Mouse (Mus musculus) CH12.LX (cell line): ENCODE measurements around the gene Dpf1. TPM values are rescaled to one million over a fixed set of nuclear protein-coding genes. Genes with fewer than 3 reads are reported as not detected.

Experiments used
- DNase-seq: peaks from one replicate; pipeline ENCODE4 v3.0.0-alpha.2; 2013; ENCODE audit errors: extremely low read depth
- H3K27ac ChIP-seq: 2 replicates; pipeline ENCODE4 v1.5.1; 2012; ENCODE audit warnings: low read depth, mild to moderate bottlenecking, control low read depth, moderate library complexity; ENCODE audit not compliant: insufficient read depth
- H3K27me3 ChIP-seq: replicated peaks from 2 replicates; pipeline ENCODE3; 2012; ENCODE audit warnings: inconsistent platforms
- H3K36me3 ChIP-seq, 2 experiments: replicated peaks in 1 of 2; 2 replicates each; pipeline versions ENCODE3 to v1.6.1; 2012; ENCODE audit warnings: inconsistent platforms in 1 of 2, low read length in 1 of 2, mild to moderate bottlenecking in 1 of 2, mixed read lengths in 1 of 2, moderate library complexity in 1 of 2; ENCODE audit not compliant: control insufficient read depth in 1 of 2, insufficient read depth in 1 of 2
- H3K4me1 ChIP-seq, 2 experiments: 2 replicates each; pipeline ENCODE4 v1.6.1; 2012; ENCODE audit warnings: inconsistent platforms in 1 of 2, moderate library complexity in 1 of 2; ENCODE audit not compliant: insufficient read depth in 2 of 2, control insufficient read depth in 1 of 2
- H3K4me2 ChIP-seq: 2 replicates; pipeline ENCODE4 v1.6.1; 2012; ENCODE audit warnings: low read depth, mild to moderate bottlenecking, control low read depth; ENCODE audit not compliant: poor library complexity, insufficient read depth, severe bottlenecking
- H3K4me3 ChIP-seq, 3 experiments: fragments of 150-350 bp in 1 of 3; sonication (generic) in 1 of 3; replicated peaks in 1 of 3; 2 replicates each; pipeline versions ENCODE3 to v1.5.1; 2011 to 2012; ENCODE audit warnings: low read depth in 2 of 3, low read length in 2 of 3, mild to moderate bottlenecking in 2 of 3, moderate library complexity in 2 of 3, control low read depth in 1 of 3, improper control_type of control experiment in 1 of 3, inconsistent platforms in 1 of 3, mixed read lengths in 1 of 3; ENCODE audit not compliant: poor library complexity in 1 of 3
- H3K79me2 ChIP-seq: replicated peaks from 2 replicates; pipeline ENCODE4 v1.6.1; 2012; ENCODE audit warnings: mild to moderate bottlenecking, moderate library complexity; ENCODE audit not compliant: control insufficient read depth, poor library complexity, insufficient read depth, severe bottlenecking; ENCODE audit errors: extremely low read depth
- H3K9ac ChIP-seq: 2 replicates; pipeline ENCODE4 v1.6.1; 2012; ENCODE audit warnings: low read depth, mild to moderate bottlenecking, control low read depth, moderate library complexity; ENCODE audit not compliant: insufficient read depth
- H3K9me3 ChIP-seq: replicated peaks from 2 replicates; pipeline ENCODE3; 2012; ENCODE audit warnings: low read length, inconsistent platforms, mixed read lengths
- BHLHE40 ChIP-seq: IDR thresholded peaks from 2 replicates; pipeline ENCODE4 v1.6.1; 2011; ENCODE audit warnings: mild to moderate bottlenecking, low read depth, low read length, improper control_type of control experiment
- CHD1 ChIP-seq: IDR thresholded peaks from 2 replicates; pipeline ENCODE4 v1.6.1; 2012; ENCODE audit warnings: low read depth, low read length, improper control_type of control experiment, inconsistent platforms
- CHD2 ChIP-seq: IDR thresholded peaks from 2 replicates; pipeline ENCODE4 v1.6.1; 2011; ENCODE audit warnings: low read length, improper control_type of control experiment
- CTCF ChIP-seq, 2 experiments: IDR thresholded peaks in 1 of 2; conservative IDR thresholded peaks in 1 of 2; 2 replicates each; pipeline ENCODE4 v1.5.1; 2011 to 2012; ENCODE audit warnings: low read depth in 2 of 2, low read length in 2 of 2, improper control_type of control experiment in 1 of 2, inconsistent platforms in 1 of 2, mild to moderate bottlenecking in 1 of 2, moderate library complexity in 1 of 2
- E2F4 ChIP-seq: IDR thresholded peaks from 2 replicates; pipeline ENCODE4 v1.6.1; 2011; ENCODE audit warnings: low read depth, low read length, improper control_type of control experiment; ENCODE audit not compliant: insufficient replicate concordance
- ELF1 ChIP-seq: IDR thresholded peaks from 2 replicates; pipeline ENCODE4 v1.6.1; 2014; ENCODE audit warnings: low read depth, mild to moderate bottlenecking, inconsistent platforms, low read length, improper control_type of control experiment
- EP300 ChIP-seq: IDR thresholded peaks from 2 replicates; pipeline ENCODE4 v1.6.1; 2011; ENCODE audit warnings: low read length, improper control_type of control experiment
- GABPA ChIP-seq: IDR thresholded peaks from 2 replicates; pipeline ENCODE4 v1.6.1; 2012; ENCODE audit warnings: low read depth, low read length, improper control_type of control experiment, inconsistent platforms; ENCODE audit not compliant: insufficient replicate concordance
- HCFC1 ChIP-seq: IDR thresholded peaks from 2 replicates; pipeline ENCODE4 v1.6.1; 2012; ENCODE audit warnings: low read depth, mild to moderate bottlenecking, inconsistent platforms, low read length, improper control_type of control experiment
- KAT2A ChIP-seq: IDR thresholded peaks from 2 replicates; pipeline ENCODE4 v1.6.1; 2012; ENCODE audit warnings: low read length, improper control_type of control experiment, inconsistent platforms; ENCODE audit not compliant: insufficient replicate concordance
- MAX ChIP-seq: IDR thresholded peaks from 2 replicates; pipeline ENCODE4 v1.6.1; 2011; ENCODE audit warnings: low read length, improper control_type of control experiment
- MXI1 ChIP-seq: IDR thresholded peaks from 2 replicates; pipeline ENCODE4 v1.6.1; 2011; ENCODE audit warnings: mild to moderate bottlenecking, low read depth, low read length, improper control_type of control experiment
- MYC ChIP-seq: IDR thresholded peaks from 2 replicates; pipeline ENCODE4 v1.6.1; 2011; ENCODE audit warnings: low read depth, mild to moderate bottlenecking, improper control_type of control experiment, low read length
- NELFE ChIP-seq: IDR thresholded peaks from 2 replicates; pipeline ENCODE4 v1.6.1; 2011; ENCODE audit warnings: low read depth, low read length, improper control_type of control experiment
- NRF1 ChIP-seq: IDR thresholded peaks from 2 replicates; pipeline ENCODE4 v1.6.1; 2014; ENCODE audit warnings: low read depth, mild to moderate bottlenecking, inconsistent platforms, low read length, improper control_type of control experiment, moderate library complexity
- PAX5 ChIP-seq: IDR thresholded peaks from 2 replicates; pipeline ENCODE4 v1.6.1; 2012; ENCODE audit warnings: low read length, inconsistent platforms, mixed read lengths
- POLR2A ChIP-seq: IDR thresholded peaks from 2 replicates; pipeline ENCODE4 v1.6.1; 2011; ENCODE audit warnings: low read depth, mild to moderate bottlenecking, improper control_type of control experiment, low read length
- RAD21 ChIP-seq: IDR thresholded peaks from 2 replicates; pipeline ENCODE4 v1.6.1; 2011; ENCODE audit warnings: low read depth, mild to moderate bottlenecking, low read length, improper control_type of control experiment, moderate library complexity
- SIN3A ChIP-seq: IDR thresholded peaks from 2 replicates; pipeline ENCODE4 v1.6.1; 2012; ENCODE audit warnings: low read length, improper control_type of control experiment, inconsistent platforms
- TCF12 ChIP-seq: IDR thresholded peaks from 2 replicates; pipeline ENCODE4 v1.6.1; 2014; ENCODE audit warnings: low read depth, mild to moderate bottlenecking, inconsistent platforms, low read length, improper control_type of control experiment
- UBTF ChIP-seq: IDR thresholded peaks from 2 replicates; pipeline ENCODE4 v1.6.1; 2012; ENCODE audit warnings: low read depth, mild to moderate bottlenecking, inconsistent platforms, low read length, improper control_type of control experiment, moderate library complexity
- USF1 ChIP-seq: IDR thresholded peaks from 2 replicates; pipeline ENCODE4 v1.6.1; 2014; ENCODE audit warnings: low read depth, mild to moderate bottlenecking, inconsistent platforms, low read length, improper control_type of control experiment
- USF2 ChIP-seq: conservative IDR thresholded peaks from 2 replicates; pipeline ENCODE4 v1.6.1; 2011; ENCODE audit warnings: low read depth, low read length, improper control_type of control experiment
- ZMIZ1 ChIP-seq: IDR thresholded peaks from 2 replicates; pipeline ENCODE4 v1.6.1; 2012; ENCODE audit warnings: low read depth, mild to moderate bottlenecking, inconsistent platforms, low read length, improper control_type of control experiment
- dilution Hi-C: fragments of 300-500 bp; cut with MboI; formaldehyde crosslinking; loops from 2 replicates; pipeline ENCODE4 v1.14.3; 2020; ENCODE audit warnings: low sequenced_read_pairs; ENCODE audit not compliant: extremely low pct_unique_long_range_greater_than_20kb, extremely low pct_ligation_motif_present
- in situ Hi-C: fragments of 300-500 bp; cut with MboI; formaldehyde crosslinking; loops from 3 replicates; pipeline ENCODE4 v1.14.3; 2019; ENCODE audit warnings: low sequenced_read_pairs, low pct_ligation_motif_present, low pct_unique_long_range_greater_than_20kb, mixed read lengths
- polyA plus RNA-seq: library from polyadenylated mRNA; unstranded; fragments of >175 nt; gene quantifications from 2 replicates; pipeline ENCODE4 v1.2.1, GENCODE M21; 2012; ENCODE audit warnings: low read depth; ENCODE audit not compliant: insufficient read length
- total RNA-seq, 2 experiments: library from RNA; depleted of rRNA; stranded (reverse); fragments of 300-350 nt in 1 of 2; fragments of >200 nt in 1 of 2; gene quantifications; 2 replicates each; pipeline ENCODE4 v1.2.3; 2012 to 2014

Dpf1 gene
- total and polyA plus RNA-seq, 3 experiments: 0.38 to 3.0 (median 0.97) TPM

GRCm38 (mm10) chr7:29306108-29306507 is 2.4 kb downstream of the Dpf1 start:
- dilution Hi-C loops (no loop called here), in situ Hi-C loops (no loop called here)
- H3K9me3 ChIP-seq: peaks cover 6% of the 10 kb centered on the region
- peaks cover 0 to 29% of the 10 kb centered on the region in 2 experiments; a peak in 3 of 4 replicates for H3K4me1 ChIP-seq
- no peaks in the 10 kb centered on the region for H3K36me3 ChIP-seq
- no peak overlapping the region for H3K4me3 ChIP-seq
- DNase-seq: no peak
- no peak overlapping the region for H3K9ac ChIP-seq
- TF ChIP-seq SIN3A (no peak), PAX5 (no peak), MYC (no peak), NELFE (no peak), USF1 (no peak), TCF12 (no peak), HCFC1 (no peak)
- no peak overlapping the region for H3K4me2 ChIP-seq
- H3K27me3 ChIP-seq: peaks cover 84% of the 10 kb centered on the region
- H3K27ac ChIP-seq: no peak overlapping the region
- H3K79me2 ChIP-seq: no peaks in the 10 kb centered on the region

DNA sequence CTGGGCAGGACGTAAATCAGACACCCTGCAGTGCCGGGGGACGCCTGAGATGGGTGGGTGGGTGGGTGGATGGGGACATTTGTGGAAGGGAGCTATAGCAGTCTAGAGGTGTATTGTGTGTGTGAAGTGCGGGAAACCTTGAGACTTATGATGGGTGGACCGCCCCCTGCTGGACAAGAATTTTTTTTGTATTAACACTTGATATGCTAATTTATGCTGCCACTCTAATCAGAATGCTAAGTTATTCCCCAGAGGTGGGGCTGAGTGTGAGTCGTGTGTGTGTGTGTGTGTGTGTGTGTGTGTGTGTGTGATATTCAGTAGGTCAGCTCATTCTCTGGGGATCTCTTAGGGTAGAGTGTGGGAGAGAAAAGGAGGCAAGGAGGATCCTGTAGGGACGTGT is 2.9 kb downstream of the Dpf1 start:
- Histone ChIP-seq H3K79me2 (no peaks in the 10 kb centered on the region), H3K36me3 (no peaks in the 10 kb centered on the region), H3K27ac (no peak overlapping the region), H3K4me3 (no peak overlapping the region), H3K4me2 (no peak overlapping the region), H3K9me3 (peaks cover 6% of the 10 kb centered on the region), H3K9ac (no peak overlapping the region), H3K27me3 (peaks cover 88% of the 10 kb centered on the region), H3K4me1 (peaks cover 0 to 27% of the 10 kb centered on the region in 2 experiments; a peak in 3 of 4 replicates)
- in situ Hi-C loops (no loop called here), dilution Hi-C loops (no loop called here)
- peak; percentile 66 for DNase-seq
- no peak for TF ChIP-seq E2F4
- no peak for TF ChIP-seq CHD1
- peak; percentile 22 to 58; a peak in 3 of 4 replicates for TF ChIP-seq CTCF (conservative IDR thresholded peaks at IDR 0.05 in 1 of 2, IDR thresholded peaks at IDR 0.05 in 1 of 2; ENCODE audit: low read depth in 2 of 2, low read length in 2 of 2)

DNA sequence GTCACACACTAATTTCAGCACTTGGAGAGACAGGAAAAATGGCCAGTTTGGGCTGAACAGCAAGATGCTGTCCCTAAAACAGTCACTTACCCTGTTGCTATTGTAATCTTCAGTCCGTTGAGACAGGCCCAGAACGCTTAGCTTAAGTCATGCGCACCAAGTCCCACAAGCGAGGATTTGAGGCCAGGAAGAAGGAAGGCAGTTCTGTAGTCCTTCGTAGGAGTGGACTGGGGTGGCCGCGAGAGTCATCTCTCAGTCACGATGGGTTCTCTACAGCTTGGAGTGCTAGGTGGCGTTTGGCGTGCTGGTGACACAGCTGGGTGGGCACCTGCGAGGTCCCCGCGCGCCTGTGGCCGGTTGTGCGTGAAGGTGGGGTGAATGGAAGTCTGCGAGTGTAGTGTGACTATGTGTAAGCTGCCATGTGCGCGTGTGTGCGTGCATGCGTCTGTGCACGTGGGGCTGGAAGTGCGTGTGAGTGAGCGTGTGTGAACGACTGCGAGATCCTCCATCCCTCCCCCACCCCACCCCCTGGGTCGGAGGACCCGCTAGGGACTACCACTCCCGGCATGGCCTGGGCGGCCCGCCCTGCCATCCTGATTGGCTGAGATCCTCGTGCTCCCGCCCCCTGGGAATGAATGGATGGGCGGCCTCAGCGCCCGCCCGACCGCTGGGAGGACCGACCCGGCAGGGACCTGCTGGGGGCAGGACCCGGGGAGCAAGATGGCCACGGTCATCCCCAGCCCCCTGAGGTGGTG is 3.8 kb downstream of the Dpf1 start:
- H3K4me3 ChIP-seq: peak overlapping the region; percentile 50 to 79 (median 53)
- no peak overlapping the region for H3K27ac ChIP-seq
- peak overlapping the region; percentile 41 for H3K4me2 ChIP-seq
- H3K4me1 ChIP-seq: peaks cover 0 to 23% of the 10 kb centered on the region in 2 experiments; a peak in 3 of 4 replicates
- peaks cover 6% of the 10 kb centered on the region for H3K9me3 ChIP-seq
- dilution Hi-C loops: no loop called here
- DNase-seq: peak; percentile 87
- peaks cover 85% of the 10 kb centered on the region for H3K27me3 ChIP-seq
- in situ Hi-C loops: no loop called here
- H3K79me2 ChIP-seq: no peaks in the 10 kb centered on the region
- H3K36me3 ChIP-seq: no peaks in the 10 kb centered on the region
- peak overlapping the region; percentile 21; the same call in 1 of the 2 replicates for H3K9ac ChIP-seq
- TF ChIP-seq ELF1 (peak; percentile 63), CHD2 (peak; percentile 91), KAT2A (peak; percentile 86; the same call in 1 of the 2 replicates), MYC (peak; percentile 95), BHLHE40 (peak; percentile 95), EP300 (no peak), ZMIZ1 (no peak), GABPA (peak; percentile 37; the same call in 1 of the 2 replicates), USF1 (0 out of 2 replicates have a peak, but pooled peaks have one; percentile 5), NELFE (peak; percentile 48; the same call in 1 of the 2 replicates), POLR2A (peak; percentile 74), SIN3A (peak; percentile 66; the same call in 1 of the 2 replicates), USF2 (no peak), CTCF (conservative IDR thresholded peaks at IDR 0.05 in 1 of 2, IDR thresholded peaks at IDR 0.05 in 1 of 2; ENCODE audit: low read depth in 2 of 2, low read length in 2 of 2) (no peak), MXI1 (peak; percentile 93), MAX (peak; percentile 93), UBTF (no peak), RAD21 (no peak), CHD1 (0 out of 2 replicates have a peak, but pooled peaks have one; percentile 20), NRF1 (peak; percentile 49; the same call in 1 of the 2 replicates), HCFC1 (peak; percentile 94)
